Mouse (Mus musculus): Measurements from ENCODE around the gene 1600002K03Rik. TPM values are rescaled to one million over a fixed set of nuclear protein-coding genes. Genes with fewer than 3 reads are reported as not detected.
"Not testable (repeated sequence)": the region's sequence is repeated elsewhere in the genome, so short reads cannot be mapped to it uniquely, and the experiment has no call there.

The 1600002K03Rik gene
- total RNA-seq, 2 experiments from 2014 or later: 5.4 to 6.5 TPM

GRCm38 (mm10) chr10:80223137-80223536 lies 50.4 kb downstream of the 1600002K03Rik start:
- not testable (repeated sequence) for DNase-seq (ENCODE audit: low spot score)

Other genes starting within 250 kb of the 1600002K03Rik start
- gene Arid3a, start 245.9 kb upstream of the 1600002K03Rik start, total RNA-seq (2021): 1 to 10 TPM; 1.5 to 1.7 TPM
- gene Wdr18, start 212.8 kb upstream of the 1600002K03Rik start, total RNA-seq (2021): 10 to 100 TPM; 21.0 to 22.9 TPM
- under 1 TPM; 0.32 to 0.59 TPM for gene Grin3b, start 202.2 kb upstream of the 1600002K03Rik start, total RNA-seq (2021)
- 10 to 100 TPM; 68.7 to 84.2 TPM for gene Tmem259, start 188.6 kb upstream of the 1600002K03Rik start, total RNA-seq (2021)
- 10 to 100 TPM in 1 of 2 experiments, 1 to 10 TPM in 1; 5.2 to 10.5 TPM for gene Cnn2, start 184.4 kb upstream of the 1600002K03Rik start, total RNA-seq (2021)
- 1 to 10 TPM; 6.6 to 7.6 TPM for gene Abca7, start 176.4 kb upstream of the 1600002K03Rik start, total RNA-seq (2021)
- 1 to 10 TPM in 1 of 2 experiments, under 1 TPM in 1; 0.75 to 1.3 TPM for gene Arhgap45, start 156.3 kb upstream of the 1600002K03Rik start, total RNA-seq (2021)
- gene Polr2e, start 133.1 kb upstream of the 1600002K03Rik start, total RNA-seq (2021): 10 to 100 TPM; 44.3 to 46.2 TPM
- 100 to 1,000 TPM; 631 to 739 TPM for gene Gpx4, start 125.8 kb upstream of the 1600002K03Rik start, total RNA-seq (2021)
- 1 to 10 TPM; 5.4 to 5.9 TPM for gene Sbno2, start 67.4 kb upstream of the 1600002K03Rik start, total RNA-seq (2021)
- 100 to 1,000 TPM; 145 to 148 TPM for gene Stk11, start 57.1 kb upstream of the 1600002K03Rik start, total RNA-seq (2021)
- 100 to 1,000 TPM; 573 to 611 TPM for gene Atp5d, start 34.3 kb upstream of the 1600002K03Rik start, total RNA-seq (2021)
- gene Cbarp, start 32.1 kb upstream of the 1600002K03Rik start, total RNA-seq (2021): 1 to 10 TPM; 1.6 to 1.9 TPM
- 10 to 100 TPM; 40.6 to 47.9 TPM for gene Midn, start 24.7 kb upstream of the 1600002K03Rik start, total RNA-seq (2021)
- 10 to 100 TPM; 28.9 to 37.5 TPM for gene Cirbp, start 7.0 kb upstream of the 1600002K03Rik start, total RNA-seq (2021)
- under 1 TPM; 0.24 to 0.48 TPM for gene Efna2, start 6.5 kb downstream of the 1600002K03Rik start, total RNA-seq (2021)
- gene Mum1, start 53.5 kb downstream of the 1600002K03Rik start, total RNA-seq (2021): 10 to 100 TPM; 13.8 to 13.9 TPM
- 100 to 1,000 TPM; 578 to 613 TPM for gene Ndufs7, start 76.2 kb downstream of the 1600002K03Rik start, total RNA-seq (2021)
- 10 to 100 TPM; 27.4 to 28.7 TPM for gene Gamt, start 88.1 kb downstream of the 1600002K03Rik start, total RNA-seq (2021)
- 10 to 100 TPM; 34.2 to 38.8 TPM for gene Dazap1, start 88.5 kb downstream of the 1600002K03Rik start, total RNA-seq (2021)
- gene Rps15, start 119.5 kb downstream of the 1600002K03Rik start, total RNA-seq (2021): 100 to 1,000 TPM; 703 to 778 TPM
- gene Apc2, start 123.0 kb downstream of the 1600002K03Rik start, total RNA-seq (2021): under 1 TPM; 0.18 to 0.31 TPM
- gene 2310011J03Rik, start 147.6 kb downstream of the 1600002K03Rik start, total RNA-seq (2021): 1 to 10 TPM; 6.8 to 7.1 TPM
- gene Pcsk4, start 156.6 kb downstream of the 1600002K03Rik start, total RNA-seq (2021): under 1 TPM; 0.78 to 0.97 TPM
- gene Reep6, start 157.0 kb downstream of the 1600002K03Rik start, total RNA-seq (2021): 1 to 10 TPM; 3.4 to 4.1 TPM
- 10 to 100 TPM; 32.5 to 37.0 TPM for gene Adamtsl5, start 175.5 kb downstream of the 1600002K03Rik start, total RNA-seq (2021)
- under 1 TPM; 0.09 to 0.11 TPM for gene Plk5, start 183.5 kb downstream of the 1600002K03Rik start, total RNA-seq (2021)
- gene Mex3d, start 214.7 kb downstream of the 1600002K03Rik start, total RNA-seq (2021): 1 to 10 TPM; 4.0 to 4.6 TPM
- gene Mbd3, start 226.6 kb downstream of the 1600002K03Rik start, total RNA-seq (2021): 100 to 1,000 TPM; 108 to 127 TPM
- gene Uqcr11, start 233.9 kb downstream of the 1600002K03Rik start, total RNA-seq (2021): 100 to 1,000 TPM; 831 to 847 TPM

All from gastrocnemius, adult 18-20 months (tissue).